Mouse (Mus musculus): ENCODE data around the gene B3gat1.

GRCm38 (mm10) chr9:26733986-26734385 is 458 bp downstream of the B3gat1 start:
- no peak for TF ChIP-seq CTCF (IDR thresholded peaks at IDR 0.05; ENCODE audit: low read depth, low read length)
- no peak for TF ChIP-seq POLR2A (IDR thresholded peaks at IDR 0.05; ENCODE audit: borderline replicate concordance, low read depth, low read length)

Measured in bone marrow macrophage, adult 2 months (primary cell).